Mouse (Mus musculus): ENCODE measurements around the gene Plekhg6. TPM values are rescaled to one million over a fixed set of nuclear protein-coding genes. Genes with fewer than 3 reads are reported as not detected.

Gene Plekhg6
- polyA plus RNA-seq, 1 experiment: not detected

- peaks cover 8% of the 10 kb centered on the region; the same call in 1 of the 2 replicates for H3K4me1 ChIP-seq (ENCODE audit: control insufficient read depth, insufficient read depth, low read length)
- no peak overlapping the region for H3K4me3 ChIP-seq (ENCODE audit: insufficient read depth, low read length)
- TF ChIP-seq CTCF (IDR thresholded peaks at IDR 0.05; ENCODE audit: borderline replicate concordance, insufficient read depth, low read length) (no peak), POLR2A (IDR thresholded peaks at IDR 0.05; ENCODE audit: low read depth, low read length) (no peak)
- no peak overlapping the region for H3K27ac ChIP-seq (ENCODE audit: insufficient read depth, low read length)
Observed at GRCm38 (mm10) chr6:125319919-125320296, 60.7 kb downstream of the Plekhg6 start.

GRCm38 (mm10) chr6:125318981-125319918 is 61.3 kb downstream of the Plekhg6 start:
- H3K4me1 ChIP-seq (ENCODE audit: control insufficient read depth, insufficient read depth, low read length): peaks cover 8% of the 10 kb centered on the region; the same call in 1 of the 2 replicates
- no peak for TF ChIP-seq POLR2A (IDR thresholded peaks at IDR 0.05; ENCODE audit: low read depth, low read length)
- TF ChIP-seq CTCF (IDR thresholded peaks at IDR 0.05; ENCODE audit: borderline replicate concordance, insufficient read depth, low read length): no peak
- no peak overlapping the region for H3K27ac ChIP-seq (ENCODE audit: insufficient read depth, low read length)
- H3K4me3 ChIP-seq (ENCODE audit: insufficient read depth, low read length): no peak overlapping the region

GRCm38 (mm10) chr6:125317077-125317476 is 63.5 kb downstream of the Plekhg6 start:
- TF ChIP-seq POLR2A (IDR thresholded peaks at IDR 0.05; ENCODE audit: low read depth, low read length): no peak
- no peak for TF ChIP-seq CTCF (IDR thresholded peaks at IDR 0.05; ENCODE audit: borderline replicate concordance, insufficient read depth, low read length)
- no peak overlapping the region for H3K4me3 ChIP-seq (ENCODE audit: insufficient read depth, low read length)
- H3K4me1 ChIP-seq (ENCODE audit: control insufficient read depth, insufficient read depth, low read length): no peaks in the 10 kb centered on the region
- no peak overlapping the region for H3K27ac ChIP-seq (ENCODE audit: insufficient read depth, low read length)

DNA sequence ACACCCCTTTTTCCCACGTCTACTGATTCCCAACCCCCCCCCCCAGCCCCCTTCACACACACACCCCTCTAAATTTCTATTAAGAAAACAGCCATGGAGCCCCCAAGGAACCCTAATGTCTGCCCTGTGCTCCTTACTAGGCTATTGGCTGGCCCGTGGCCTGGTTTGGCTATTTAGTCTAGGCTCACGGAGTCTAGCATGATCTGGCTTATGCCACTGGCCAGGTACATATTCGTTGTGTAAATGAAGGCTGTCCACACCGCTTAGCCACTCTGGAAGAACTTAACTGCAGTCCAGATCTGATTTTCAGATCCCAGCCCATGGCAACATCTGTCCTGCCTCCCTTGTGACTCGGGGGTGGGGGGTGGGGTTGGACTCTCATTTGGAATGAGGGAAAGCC is 65.8 kb downstream of the Plekhg6 start:
- TF ChIP-seq POLR2A (IDR thresholded peaks at IDR 0.05; ENCODE audit: low read depth, low read length) (no peak), CTCF (IDR thresholded peaks at IDR 0.05; ENCODE audit: borderline replicate concordance, insufficient read depth, low read length) (no peak)
- Histone ChIP-seq H3K27ac (ENCODE audit: insufficient read depth, low read length) (no peak overlapping the region), H3K4me3 (ENCODE audit: insufficient read depth, low read length) (no peak overlapping the region), H3K4me1 (ENCODE audit: control insufficient read depth, insufficient read depth, low read length) (no peaks in the 10 kb centered on the region)

DNA sequence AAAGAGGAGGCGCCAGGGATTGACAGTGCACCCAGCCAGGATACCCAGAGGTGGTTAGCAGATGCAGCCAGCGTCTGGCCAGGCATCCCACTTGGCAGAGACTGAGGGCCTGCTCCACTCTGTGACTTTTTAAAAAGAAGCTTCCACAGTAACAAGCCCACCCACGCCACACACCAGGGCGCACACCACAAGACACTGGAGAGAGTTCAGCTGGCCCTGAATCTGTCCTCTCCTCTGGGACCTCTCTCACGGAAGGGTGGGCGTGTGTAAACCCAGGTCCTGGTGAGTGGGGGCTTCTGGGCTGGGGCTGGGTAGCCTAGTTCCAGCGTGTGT is 66.4 kb downstream of the Plekhg6 start:
- TF ChIP-seq CTCF (IDR thresholded peaks at IDR 0.05; ENCODE audit: borderline replicate concordance, insufficient read depth, low read length) (no peak), POLR2A (IDR thresholded peaks at IDR 0.05; ENCODE audit: low read depth, low read length) (no peak)
- H3K4me3 ChIP-seq (ENCODE audit: insufficient read depth, low read length): 0 out of 2 replicates have a peak overlapping the region, but pooled peaks have one; percentile 7
- H3K27ac ChIP-seq (ENCODE audit: insufficient read depth, low read length): peak overlapping the region; percentile 62
- no peaks in the 10 kb centered on the region for H3K4me1 ChIP-seq (ENCODE audit: control insufficient read depth, insufficient read depth, low read length)

- no peak for TF ChIP-seq CTCF (IDR thresholded peaks at IDR 0.05; ENCODE audit: borderline replicate concordance, insufficient read depth, low read length)
- peak; percentile 74 for TF ChIP-seq POLR2A (IDR thresholded peaks at IDR 0.05; ENCODE audit: low read depth, low read length)
- peak within 1 kb of the TSS; percentile 62 for H3K27ac ChIP-seq (ENCODE audit: insufficient read depth, low read length)
- no peaks in the 10 kb centered on the region for H3K4me1 ChIP-seq (ENCODE audit: control insufficient read depth, insufficient read depth, low read length)
- H3K4me3 ChIP-seq (ENCODE audit: insufficient read depth, low read length): peak within 1 kb of the TSS; percentile 62
Observed at GRCm38 (mm10) chr6:125313546-125314230, 66.9 kb downstream of the Plekhg6 start, which contains the start of gene Ltbr. TSS of gene Ltbr (minus strand) at chr6:125313885.

Other genes starting within 250 kb of the Plekhg6 start
- gene Nop2, start 248.9 kb downstream of the Plekhg6 start, polyA plus RNA-seq (2011; ENCODE audit: insufficient read length, low read depth, missing spikeins): 35.9 and 41.6 TPM in 2 replicates
- 10.4 and 12.0 TPM in 2 replicates for gene Iffo1, start 235.6 kb downstream of the Plekhg6 start, polyA plus RNA-seq (2011; ENCODE audit: insufficient read length, low read depth, missing spikeins)
- gene Gapdh, start 214.3 kb downstream of the Plekhg6 start, polyA plus RNA-seq (2011; ENCODE audit: insufficient read length, low read depth, missing spikeins): 571 and 859 TPM in 2 replicates
- gene Ncapd2, start 189.1 kb downstream of the Plekhg6 start, polyA plus RNA-seq (2011; ENCODE audit: insufficient read length, low read depth, missing spikeins): 75.8 and 137 TPM in 2 replicates
- gene Mrpl51, start 189.0 kb downstream of the Plekhg6 start, polyA plus RNA-seq (2011; ENCODE audit: insufficient read length, low read depth, missing spikeins): 76.2 and 76.9 TPM in 2 replicates
- 4.2 and 4.3 TPM in 2 replicates for gene Vamp1, start 165.2 kb downstream of the Plekhg6 start, polyA plus RNA-seq (2011; ENCODE audit: insufficient read length, low read depth, missing spikeins)
- gene Tapbpl, start 148.9 kb downstream of the Plekhg6 start, polyA plus RNA-seq (2011; ENCODE audit: insufficient read length, low read depth, missing spikeins): 5.7 and 6.3 TPM in 2 replicates
- gene Cd27, start 143.8 kb downstream of the Plekhg6 start, polyA plus RNA-seq (2011; ENCODE audit: insufficient read length, low read depth, missing spikeins): not detected in 2 replicates
- not detected in 2 replicates for gene Tuba3a, start 94.8 kb downstream of the Plekhg6 start, polyA plus RNA-seq (2011; ENCODE audit: insufficient read length, low read depth, missing spikeins)
- gene Ltbr, start 66.9 kb downstream of the Plekhg6 start, polyA plus RNA-seq (2011; ENCODE audit: insufficient read length, low read depth, missing spikeins): 67.1 and 77.6 TPM in 2 replicates
- 0.48 and 0.70 TPM in 2 replicates for gene Scnn1a, start 60.1 kb downstream of the Plekhg6 start, polyA plus RNA-seq (2011; ENCODE audit: insufficient read length, low read depth, missing spikeins)
- gene Tnfrsf1a, start 31.4 kb downstream of the Plekhg6 start, polyA plus RNA-seq (2011; ENCODE audit: insufficient read length, low read depth, missing spikeins): 126 and 140 TPM in 2 replicates
- 170 and 246 TPM in 2 replicates for gene Cd9, start 114.0 kb upstream of the Plekhg6 start, polyA plus RNA-seq (2011; ENCODE audit: insufficient read length, low read depth, missing spikeins)
- 0.15 TPM in 1 of 2 replicates, not detected in the other for gene Vwf, start 166.0 kb upstream of the Plekhg6 start, polyA plus RNA-seq (2011; ENCODE audit: insufficient read length, low read depth, missing spikeins)

Data from embryonic fibroblast, embryonic 13.5 days (primary cell).